Mouse (Mus musculus) bone marrow, adult 2 months (tissue): ENCODE measurements at regions not wholly inside any gene's neighbourhood (a gene's known extent, or its start where the extent isn't known, plus 50 kb on each side); places are given as distances from the start of the nearest gene placed in this dataset.

Experiments
- CTCF ChIP-seq: fragments of 200-500 bp; IDR thresholded peaks from 2 replicates; pipeline ENCODE4 v1.5.1; 2011; ENCODE audit warnings: low read length, control low read depth; ENCODE audit not compliant: control insufficient read depth, insufficient read depth
- POLR2A ChIP-seq: fragments of 200-500 bp; IDR thresholded peaks from 2 replicates; pipeline ENCODE4 v1.6.1; 2011; ENCODE audit warnings: low read depth, mild to moderate bottlenecking, control low read depth, low read length, borderline replicate concordance; ENCODE audit not compliant: control insufficient read depth

DNA sequence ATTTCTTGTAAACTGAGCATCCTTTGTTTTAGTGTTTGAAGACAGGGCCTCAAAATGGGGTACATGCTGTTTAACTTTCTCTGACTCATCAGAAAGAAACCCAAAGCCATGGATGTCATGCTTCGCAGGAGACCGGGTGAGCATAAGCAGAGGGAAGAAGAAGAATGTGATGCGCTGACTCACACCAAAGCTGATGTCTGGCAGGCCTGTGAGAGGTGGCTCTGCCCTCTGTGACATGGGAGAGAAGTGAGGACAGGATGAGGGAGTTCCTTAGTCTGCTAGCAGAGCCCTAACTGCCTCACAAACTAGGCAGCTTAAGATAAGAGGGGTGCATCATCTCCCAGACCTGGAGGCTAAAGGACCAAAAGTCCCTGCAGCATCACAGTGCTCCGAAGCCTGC, 263.2 kb downstream of the Cd47 start:
- TF ChIP-seq CTCF (no peak), POLR2A (no peak)
